Mouse (Mus musculus): ENCODE measurements around the gene Fbxl22.

DNA sequence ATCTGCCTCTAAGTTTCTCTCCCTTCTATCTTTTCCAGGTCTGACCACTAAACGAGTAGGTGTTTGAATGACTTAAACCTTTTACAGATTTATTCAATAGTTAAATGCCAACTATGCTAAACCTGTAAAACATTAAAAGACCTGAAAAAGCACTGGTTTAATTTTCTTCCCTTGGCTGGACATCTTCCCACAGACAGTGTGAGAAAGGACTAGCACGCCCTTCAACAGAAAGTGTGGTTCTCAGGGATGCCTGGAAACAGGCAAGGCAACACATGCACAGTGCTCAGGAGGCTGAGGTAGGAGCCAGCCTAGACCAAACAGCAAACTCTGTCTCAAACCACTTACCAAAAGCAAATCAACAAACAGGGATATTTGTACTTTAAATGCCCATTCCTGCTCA is 47.1 kb upstream of the Fbxl22 start:
- no peak for TF ChIP-seq CEBPB (IDR thresholded peaks at IDR 0.05; ENCODE audit: low read depth)
- TF ChIP-seq CTCF (IDR thresholded peaks at IDR 0.05; ENCODE audit: control insufficient read depth, insufficient read depth, insufficient read length): no peak
- no peak for TF ChIP-seq USF1 (IDR thresholded peaks at IDR 0.05; ENCODE audit: low read depth)
- TF ChIP-seq FOSL1 (IDR thresholded peaks at IDR 0.05; ENCODE audit: insufficient read depth, low read length, poor library complexity, severe bottlenecking): no peak
- TF ChIP-seq MYOD1 (IDR thresholded peaks at IDR 0.05; ENCODE audit: control insufficient read depth, insufficient read length, low read depth): no peak

Data from C2C12 (cell line).